ENCODE assay signal across 32 mouse cellular contexts in the genomic region with DNA sequence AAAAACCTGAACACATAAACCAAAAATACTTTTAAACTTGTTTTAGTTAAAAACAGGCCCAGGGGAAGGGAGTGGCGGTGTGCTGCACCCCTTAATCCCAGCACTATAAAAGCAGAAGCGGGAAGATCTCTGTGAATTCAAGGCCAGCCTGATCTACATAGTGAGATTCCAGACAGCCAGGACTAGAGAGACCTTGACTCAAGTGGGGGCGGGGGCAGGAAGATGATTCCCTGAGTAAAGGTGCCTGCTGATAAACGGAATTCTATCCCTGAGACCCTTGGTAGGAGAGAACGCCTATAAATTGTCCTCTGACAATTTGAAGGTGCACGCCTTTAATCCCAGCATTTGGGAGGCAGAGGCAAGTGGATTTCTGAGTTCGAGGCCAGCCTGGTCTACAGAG. TPM values are rescaled to one million over a fixed set of nuclear protein-coding genes. Genes with fewer than 3 reads are reported as not detected.
A peak's percentile ranks its signal among the peaks of the same experiment; 100 is the strongest.
DNase-seq lines count a peak whose midpoint lies in the region; ATAC-seq lines count a peak whose summit lies in the region.
"Had no signal": no experiment of that assay in that cellular context is flagged by ENCODE, and none has a peak within 500 bp of the region (broad histone marks: within the 10 kb centered on the region; RNA-seq: fewer than 3 reads in every experiment).

No protein-coding gene starts in this region.

- H3K4me1 ChIP-seq in heart, embryonic 10.5 days: peaks cover 10% of the 10 kb centered on the region
- peaks cover 94% of the 10 kb centered on the region for H3K4me1 ChIP-seq in liver, embryonic 15.5 days (replicated peaks)
- H3K4me1 ChIP-seq: embryonic facial prominence, embryonic 10.5 days; embryonic facial prominence, embryonic 15.5 days; forebrain, embryonic 15.5 days; limb, embryonic 12.5 days; midbrain, embryonic 12.5 days; neural tube, embryonic 12.5 days had no signal

- no peak for ATAC-seq in liver, embryonic 15.5 days (ENCODE audit: insufficient read depth)
- no peak for ATAC-seq in cerebellum, adult (ENCODE audit: insufficient number of reproducible peaks, low FRiP score, low TSS enrichment)
- ATAC-seq: forebrain, embryonic 15.5 days; hindbrain, embryonic 16.5 days; lung, postnatal 0 days had no signal

- H3K36me3 ChIP-seq in heart, embryonic 10.5 days: no peaks in the 10 kb centered on the region
- H3K36me3 ChIP-seq in liver, embryonic 15.5 days (replicated peaks): no peaks in the 10 kb centered on the region
- H3K36me3 ChIP-seq: embryonic facial prominence, embryonic 10.5 days; embryonic facial prominence, embryonic 15.5 days; forebrain, embryonic 15.5 days; kidney, embryonic 15.5 days; limb, embryonic 12.5 days; midbrain, embryonic 12.5 days; neural tube, embryonic 12.5 days had no signal

- WGBS in heart, embryonic 10.5 days: 78% methylated on average over 7 of the region's 7 CpGs
- 77% methylated on average over 7 of the region's 7 CpGs for WGBS in liver, embryonic 15.5 days (ENCODE audit: insufficient replicate concordance)

- no peak for DNase-seq in heart, embryonic 10.5 days (ENCODE audit: low spot score)
- no peak for DNase-seq in heart, postnatal 4 days
- DNase-seq in ES-CJ7 (ENCODE audit: low read depth, low spot score): peak; percentile 73
- peak; percentile 73 for DNase-seq in R1 (ENCODE audit: low read depth, low spot score)
- no peak for DNase-seq in thymus, postnatal 10 days (ENCODE audit: low spot score in 2 of 2)
- DNase-seq: adrenal gland, postnatal 25 days; cerebellum, adult 2 months; cerebellum, postnatal 14 days; heart, adult 2 months; kidney, adult 18-20 months; kidney, postnatal 36 days; lung, adult 18-20 months; lung, postnatal 4 days; right cerebral cortex, adult 18-20 months; spleen, adult 18-20 months; thymus, adult 2 months had no signal

- H3K9me3 ChIP-seq in heart, embryonic 10.5 days: no peaks in the 10 kb centered on the region
- H3K9me3 ChIP-seq in liver, embryonic 15.5 days (replicated peaks): no peaks in the 10 kb centered on the region
- H3K9me3 ChIP-seq: embryonic facial prominence, embryonic 10.5 days; embryonic facial prominence, embryonic 15.5 days; forebrain, embryonic 15.5 days; kidney, embryonic 15.5 days; limb, embryonic 12.5 days; megakaryocyte, embryonic 14.5 days; midbrain, embryonic 12.5 days; neural tube, embryonic 12.5 days had no signal

- H3K27ac ChIP-seq in heart, embryonic 10.5 days: peak overlapping the region; percentile 65
- H3K27ac ChIP-seq in liver, embryonic 15.5 days (replicated peaks): peak overlapping the region; percentile 97
- H3K27ac ChIP-seq: embryonic facial prominence, embryonic 10.5 days; embryonic facial prominence, embryonic 15.5 days; forebrain, embryonic 15.5 days; heart, adult 2 months; kidney, embryonic 15.5 days; layer of hippocampus, adult 2 months; left cerebral cortex, adult 2 months; limb, embryonic 12.5 days; midbrain, embryonic 12.5 days; neural tube, embryonic 12.5 days; stomach, postnatal 0 days had no signal

- H3K4me2 ChIP-seq in liver, embryonic 15.5 days: peak overlapping the region; percentile 67
- H3K4me2 ChIP-seq: embryonic facial prominence, embryonic 15.5 days; forebrain, embryonic 15.5 days; kidney, embryonic 15.5 days; limb, embryonic 12.5 days; midbrain, embryonic 12.5 days; neural tube, embryonic 12.5 days had no signal

- H3K9ac ChIP-seq in liver, embryonic 15.5 days: peak overlapping the region; percentile 58
- H3K9ac ChIP-seq: embryonic facial prominence, embryonic 15.5 days; forebrain, embryonic 15.5 days; kidney, embryonic 15.5 days; limb, embryonic 12.5 days; midbrain, embryonic 12.5 days; neural tube, embryonic 12.5 days had no signal

- no peaks in the 10 kb centered on the region for H3K27me3 ChIP-seq in heart, embryonic 10.5 days (ENCODE audit: insufficient read depth, poor library complexity, severe bottlenecking)
- H3K27me3 ChIP-seq in liver, embryonic 15.5 days: no peaks in the 10 kb centered on the region
- H3K27me3 ChIP-seq: embryonic facial prominence, embryonic 15.5 days; forebrain, embryonic 15.5 days; kidney, embryonic 15.5 days; limb, embryonic 12.5 days; megakaryocyte, embryonic 14.5 days; midbrain, embryonic 12.5 days; neural tube, embryonic 12.5 days had no signal

- no peak overlapping the region for H3K4me3 ChIP-seq in heart, embryonic 10.5 days
- no peak overlapping the region for H3K4me3 ChIP-seq in liver, embryonic 15.5 days (replicated peaks)
- H3K4me3 ChIP-seq: embryonic facial prominence, embryonic 10.5 days; embryonic facial prominence, embryonic 15.5 days; forebrain, embryonic 15.5 days; heart, adult 2 months; kidney, embryonic 15.5 days; layer of hippocampus, adult 2 months; left cerebral cortex, adult 2 months; limb, embryonic 12.5 days; megakaryocyte, embryonic 14.5 days; midbrain, embryonic 12.5 days; myocyte; neural tube, embryonic 12.5 days had no signal

RNA-seq across cellular contexts. Expression of gene Larp1, which starts 53.4 kb away (rescaled TPM):
- 18.3 and 21.8 TPM in 2 replicates for polyA plus RNA-seq in heart, embryonic 10.5 days (2016; fragmentation: Nextera tagmentation; extraction: Ambion mirVana)
- 10 to 100 TPM; 69.6 to 69.9 TPM for total RNA-seq in heart, postnatal 4 days (2021)
- polyA plus RNA-seq in liver, embryonic 15.5 days (2015; fragmentation: Nextera tagmentation; extraction: Ambion mirVana): 17.3 and 19.8 TPM in 2 replicates

Comparison
In these comparisons a context has a peak if more than half of its experiments do, and no peak if none do; other contexts are left out.
1. DNase-seq: peak in ES-CJ7 (single experiment) and R1 (single experiment); none in heart, embryonic 10.5 days (single experiment), heart, postnatal 4 days (single experiment) and thymus, postnatal 10 days (0 of 2).